Mouse (Mus musculus): Measurements from ENCODE around the gene Setd5. TPM values are rescaled to one million over a fixed set of nuclear protein-coding genes. Genes with fewer than 3 reads are reported as not detected.

Setd5 gene
- 63.9 and 64.1 TPM in 2 replicates for polyA plus RNA-seq (2016; fragmentation: Nextera tagmentation; extraction: Ambion mirVana)

DNA sequence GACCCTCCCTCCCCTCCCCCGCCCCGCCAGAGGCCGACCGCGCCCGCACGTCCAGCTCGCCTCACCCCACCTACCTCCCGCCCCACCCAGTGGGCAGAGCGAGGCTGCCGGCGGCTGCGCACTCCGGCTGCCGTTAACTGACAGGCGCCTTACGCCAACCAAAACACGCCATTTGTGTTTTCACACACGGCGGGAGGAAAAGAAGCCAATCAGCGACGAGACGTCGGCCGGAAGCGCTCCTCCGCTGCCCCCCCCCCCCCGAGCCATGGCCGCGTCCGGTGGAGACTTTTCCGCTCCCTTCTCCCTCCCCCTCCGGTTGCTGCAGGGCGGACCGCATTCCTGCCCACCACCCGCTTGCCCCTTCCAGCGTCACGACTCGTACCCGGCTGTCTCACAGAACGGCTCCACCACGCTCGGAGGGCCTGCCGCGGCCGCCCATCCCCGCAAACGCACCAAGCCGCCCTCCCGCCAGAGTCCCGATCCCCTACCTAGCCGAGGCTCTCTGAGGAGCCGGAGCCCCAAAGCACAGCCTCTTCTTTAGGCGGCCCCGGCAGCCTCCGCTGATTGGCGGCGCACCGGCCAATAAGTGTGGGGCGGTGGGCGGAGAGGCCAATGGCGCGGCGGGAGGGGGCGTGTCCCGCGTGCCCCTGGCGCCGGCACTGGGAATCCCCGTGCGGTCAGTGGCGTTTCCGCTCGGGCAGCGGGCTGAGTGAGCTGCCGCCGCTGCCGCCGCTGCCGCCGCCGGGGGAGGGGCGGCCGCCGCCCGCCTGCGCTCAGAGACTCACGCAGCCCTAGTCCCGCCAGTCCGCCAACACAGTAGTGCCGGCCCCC, at the start of gene Setd5:
Setd5 (plus strand) TSS at position 680 of the 831 bp plus-strand sequence.
- under 1% methylated on average over 56 of the region's 91 CpGs for WGBS
- no peaks in the 10 kb centered on the region for H3K9me3 ChIP-seq
- H3K4me3 ChIP-seq (replicated peaks) = peak within 1 kb of the TSS; percentile 88
- H3K36me3 ChIP-seq (replicated peaks) = no peaks in the 10 kb centered on the region; the same call in 1 of the 2 replicates
- H3K4me2 ChIP-seq = peak within 1 kb of the TSS; percentile 92
- peak within 1 kb of the TSS; percentile 100 for H3K27ac ChIP-seq
- peak; percentile 94 for ATAC-seq (ENCODE audit: low FRiP score)
- H3K9ac ChIP-seq = peak within 1 kb of the TSS; percentile 98
- no peaks in the 10 kb centered on the region for H3K27me3 ChIP-seq
- peaks cover 40% of the 10 kb centered on the region for H3K4me1 ChIP-seq

GRCm38 (mm10) chr6:113027446-113027845, 49.7 kb upstream of the Setd5 start:
- H3K4me2 ChIP-seq = no peak overlapping the region
- H3K27me3 ChIP-seq = 0 out of 2 replicates have a peak, but pooled peaks cover 3% of the 10 kb centered on the region
- no peaks in the 10 kb centered on the region for H3K36me3 ChIP-seq (replicated peaks)
- no peak overlapping the region for H3K4me3 ChIP-seq (replicated peaks)
- 10% methylated on average over 2 of the region's 2 CpGs for WGBS
- peaks cover 26% of the 10 kb centered on the region for H3K4me1 ChIP-seq
- peak; percentile 66 for ATAC-seq (ENCODE audit: low FRiP score)
- H3K27ac ChIP-seq = peak overlapping the region; percentile 26; the same call in 1 of the 2 replicates
- H3K9me3 ChIP-seq = no peaks in the 10 kb centered on the region
- no peak overlapping the region for H3K9ac ChIP-seq

- Histone ChIP-seq H3K27ac (no peak overlapping the region), H3K36me3 (replicated peaks) (no peaks in the 10 kb centered on the region), H3K9ac (no peak overlapping the region), H3K9me3 (no peaks in the 10 kb centered on the region), H3K27me3 (0 out of 2 replicates have a peak, but pooled peaks cover 3% of the 10 kb centered on the region), H3K4me3 (replicated peaks) (no peak overlapping the region), H3K4me2 (no peak overlapping the region), H3K4me1 (peaks cover 26% of the 10 kb centered on the region)
- ATAC-seq (ENCODE audit: low FRiP score) = no peak
- WGBS = 83% methylated on average over 3 of the region's 3 CpGs
Observed at GRCm38 (mm10) chr6:113029006-113029405, 48.2 kb upstream of the Setd5 start.

DNA sequence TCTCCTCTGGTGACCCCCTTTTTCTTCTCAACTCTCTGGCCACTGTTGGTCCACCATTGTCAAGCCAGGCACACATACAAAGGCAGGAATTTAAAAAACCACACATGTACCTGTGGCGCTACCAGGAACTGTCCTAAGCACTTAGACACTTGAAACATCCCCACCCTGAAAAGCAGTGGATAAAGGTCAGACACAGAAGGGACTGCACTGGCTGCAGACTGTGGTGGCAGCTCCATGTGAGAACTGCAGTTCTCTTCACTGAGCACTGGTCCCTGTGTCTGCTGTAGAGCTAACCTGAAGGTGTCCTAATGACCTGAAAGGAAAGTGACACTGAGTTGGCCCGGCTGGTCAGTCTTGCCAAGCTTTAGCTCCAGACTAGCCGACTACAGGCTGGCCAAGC, 46.6 kb upstream of the Setd5 start:
- Histone ChIP-seq H3K27me3 (0 out of 2 replicates have a peak, but pooled peaks cover 3% of the 10 kb centered on the region), H3K4me2 (no peak overlapping the region), H3K4me3 (replicated peaks) (no peak overlapping the region), H3K9me3 (no peaks in the 10 kb centered on the region), H3K36me3 (replicated peaks) (no peaks in the 10 kb centered on the region), H3K9ac (no peak overlapping the region), H3K4me1 (peaks cover 17% of the 10 kb centered on the region), H3K27ac (no peak overlapping the region)
- no peak for ATAC-seq (ENCODE audit: low FRiP score)
- WGBS = 93% methylated on average over 3 of the region's 3 CpGs

DNA sequence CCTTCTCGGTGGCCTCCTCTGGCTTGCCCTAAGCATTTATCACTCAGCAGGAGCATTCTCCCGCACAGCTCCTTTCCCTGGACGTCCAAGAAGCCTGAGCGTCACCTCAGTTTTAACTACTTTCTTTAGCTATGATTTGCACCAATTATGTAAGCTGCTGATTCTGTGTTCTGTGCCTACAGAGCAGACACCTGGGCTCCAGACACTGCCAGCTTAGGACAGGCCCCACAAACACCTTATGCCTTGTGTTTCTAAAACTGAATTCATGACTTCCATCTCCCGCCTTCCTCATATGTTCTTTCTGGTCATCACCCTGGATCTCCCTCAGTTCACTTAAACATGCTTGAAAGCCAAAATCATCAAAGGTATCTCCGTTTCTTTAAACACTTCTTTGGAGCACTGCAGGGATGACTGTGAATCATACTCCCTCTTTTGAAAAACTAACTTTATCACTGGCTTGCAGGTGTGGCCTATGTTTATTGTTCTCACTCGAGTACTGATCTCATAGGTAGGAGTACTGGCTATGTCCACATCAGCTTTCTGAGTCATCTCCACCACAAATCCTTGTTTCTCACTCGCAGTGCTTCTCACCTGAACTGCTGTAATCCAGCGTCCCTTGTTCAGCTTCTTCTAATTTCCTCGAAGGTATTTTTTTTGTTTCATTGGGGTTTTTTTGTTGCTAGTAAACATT, 46.0 kb upstream of the Setd5 start:
- no peaks in the 10 kb centered on the region for H3K36me3 ChIP-seq (replicated peaks)
- 87% methylated on average over 10 of the region's 10 CpGs for WGBS
- no peak for ATAC-seq (ENCODE audit: low FRiP score)
- H3K9ac ChIP-seq = no peak overlapping the region
- no peaks in the 10 kb centered on the region for H3K9me3 ChIP-seq
- no peak overlapping the region for H3K4me2 ChIP-seq
- no peak overlapping the region for H3K4me3 ChIP-seq (replicated peaks)
- H3K27ac ChIP-seq = no peak overlapping the region
- H3K4me1 ChIP-seq = peaks cover 12% of the 10 kb centered on the region
- H3K27me3 ChIP-seq = 0 out of 2 replicates have a peak, but pooled peaks cover 3% of the 10 kb centered on the region

- no peak for ATAC-seq (ENCODE audit: low FRiP score)
- Histone ChIP-seq H3K36me3 (replicated peaks) (no peaks in the 10 kb centered on the region), H3K9ac (no peak overlapping the region), H3K27me3 (0 out of 2 replicates have a peak, but pooled peaks cover 3% of the 10 kb centered on the region), H3K4me1 (peaks cover 6% of the 10 kb centered on the region), H3K27ac (no peak overlapping the region), H3K4me2 (no peak overlapping the region), H3K4me3 (replicated peaks) (no peak overlapping the region), H3K9me3 (no peaks in the 10 kb centered on the region)
- WGBS = 73% methylated on average over 3 of the region's 3 CpGs
Observed at GRCm38 (mm10) chr6:113032121-113032520, 45.0 kb upstream of the Setd5 start.

DNA sequence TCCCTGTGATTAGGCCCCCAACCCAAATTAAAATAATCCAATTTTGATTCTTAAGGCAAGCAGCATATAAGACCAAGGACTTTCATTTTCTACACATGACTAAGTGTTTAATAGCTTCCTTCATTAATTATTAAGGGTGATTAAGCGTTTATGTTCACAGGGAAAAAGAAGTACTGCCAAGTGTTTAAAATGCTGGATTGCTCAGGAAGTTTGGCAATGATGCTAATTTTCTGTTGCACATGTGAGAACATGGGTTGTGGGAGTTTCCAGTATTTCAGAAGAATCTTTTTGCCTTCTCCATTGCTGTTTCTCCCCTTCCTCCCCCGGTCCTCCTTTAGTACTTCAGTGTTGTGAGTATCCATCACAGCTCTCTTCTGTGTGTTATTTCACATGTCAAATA, 44.0 kb upstream of the Setd5 start:
- 98% methylated on average over 2 of the region's 2 CpGs for WGBS
- H3K9me3 ChIP-seq = no peaks in the 10 kb centered on the region
- no peak overlapping the region for H3K27ac ChIP-seq
- peaks cover 5% of the 10 kb centered on the region for H3K4me1 ChIP-seq
- H3K9ac ChIP-seq = no peak overlapping the region
- no peaks in the 10 kb centered on the region for H3K36me3 ChIP-seq (replicated peaks)
- no peak for ATAC-seq (ENCODE audit: low FRiP score)
- H3K4me3 ChIP-seq (replicated peaks) = no peak overlapping the region
- 0 out of 2 replicates have a peak, but pooled peaks cover 3% of the 10 kb centered on the region for H3K27me3 ChIP-seq
- no peak overlapping the region for H3K4me2 ChIP-seq

DNA sequence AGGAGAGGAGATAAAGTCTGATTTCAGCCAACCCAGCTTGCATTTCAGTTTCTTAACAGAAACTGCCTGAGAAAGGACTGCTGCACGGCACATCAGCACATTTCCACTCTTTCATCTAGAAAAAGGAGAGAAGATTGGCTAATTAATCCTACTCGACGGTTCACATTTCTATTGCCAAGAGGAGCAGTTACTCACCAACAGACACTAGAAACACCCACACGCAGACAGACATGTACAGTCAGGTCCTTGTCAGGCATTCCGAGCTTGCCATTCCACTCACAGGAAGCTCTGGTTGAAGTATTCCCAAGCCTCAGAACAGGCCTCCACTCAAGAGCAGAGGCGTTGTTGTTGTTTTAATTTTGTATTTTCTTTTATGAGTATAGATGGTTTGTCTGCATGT, 42.7 kb upstream of the Setd5 start:
- Histone ChIP-seq H3K27ac (no peak overlapping the region), H3K36me3 (replicated peaks) (no peaks in the 10 kb centered on the region), H3K9me3 (no peaks in the 10 kb centered on the region), H3K4me3 (replicated peaks) (no peak overlapping the region), H3K27me3 (0 out of 2 replicates have a peak, but pooled peaks cover 3% of the 10 kb centered on the region), H3K4me2 (no peak overlapping the region), H3K9ac (no peak overlapping the region), H3K4me1 (peaks cover 11% of the 10 kb centered on the region)
- 87% methylated on average over 6 of the region's 6 CpGs for WGBS
- no peak for ATAC-seq (ENCODE audit: low FRiP score)

DNA sequence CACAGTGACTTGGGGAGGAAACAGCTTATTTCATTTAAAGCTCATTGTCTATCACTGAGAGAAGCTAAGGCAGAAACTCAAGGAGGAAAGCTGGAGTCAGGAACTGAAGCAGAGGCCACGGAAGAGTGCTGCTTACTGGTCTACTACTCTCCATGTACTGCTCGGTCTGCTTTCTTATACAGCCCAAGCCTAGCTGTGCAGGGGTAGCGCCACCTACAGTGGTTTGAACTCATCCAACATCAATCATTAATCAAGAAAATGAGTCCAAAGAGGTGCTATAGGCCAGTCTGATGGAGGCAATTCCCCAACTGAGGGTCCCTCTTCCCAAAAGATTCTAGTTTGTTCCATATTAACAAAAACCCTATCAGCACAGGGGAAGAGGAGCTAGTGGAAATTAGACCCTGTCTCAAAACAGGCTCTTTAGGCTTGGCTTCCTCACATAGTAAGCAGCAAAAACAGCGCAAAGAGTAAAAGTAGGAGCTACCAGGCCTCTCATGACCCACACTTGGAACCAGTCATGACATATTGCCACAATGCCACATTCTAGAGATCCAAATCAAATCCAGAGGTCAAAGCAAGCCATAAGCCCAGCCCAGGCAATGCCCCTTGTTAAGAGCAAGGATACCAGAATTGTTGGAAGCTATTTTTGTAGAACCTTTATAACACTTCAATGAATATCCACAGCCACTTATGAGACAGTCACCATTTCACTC, 40.5 kb upstream of the Setd5 start:
- Histone ChIP-seq H3K27ac (no peak overlapping the region), H3K4me1 (peaks cover 11% of the 10 kb centered on the region), H3K4me3 (replicated peaks) (no peak overlapping the region), H3K9ac (no peak overlapping the region), H3K4me2 (no peak overlapping the region), H3K36me3 (replicated peaks) (no peaks in the 10 kb centered on the region), H3K9me3 (no peaks in the 10 kb centered on the region), H3K27me3 (no peaks in the 10 kb centered on the region)
- ATAC-seq (ENCODE audit: low FRiP score) = no peak
- WGBS = 63% methylated on average over 4 of the region's 4 CpGs

DNA sequence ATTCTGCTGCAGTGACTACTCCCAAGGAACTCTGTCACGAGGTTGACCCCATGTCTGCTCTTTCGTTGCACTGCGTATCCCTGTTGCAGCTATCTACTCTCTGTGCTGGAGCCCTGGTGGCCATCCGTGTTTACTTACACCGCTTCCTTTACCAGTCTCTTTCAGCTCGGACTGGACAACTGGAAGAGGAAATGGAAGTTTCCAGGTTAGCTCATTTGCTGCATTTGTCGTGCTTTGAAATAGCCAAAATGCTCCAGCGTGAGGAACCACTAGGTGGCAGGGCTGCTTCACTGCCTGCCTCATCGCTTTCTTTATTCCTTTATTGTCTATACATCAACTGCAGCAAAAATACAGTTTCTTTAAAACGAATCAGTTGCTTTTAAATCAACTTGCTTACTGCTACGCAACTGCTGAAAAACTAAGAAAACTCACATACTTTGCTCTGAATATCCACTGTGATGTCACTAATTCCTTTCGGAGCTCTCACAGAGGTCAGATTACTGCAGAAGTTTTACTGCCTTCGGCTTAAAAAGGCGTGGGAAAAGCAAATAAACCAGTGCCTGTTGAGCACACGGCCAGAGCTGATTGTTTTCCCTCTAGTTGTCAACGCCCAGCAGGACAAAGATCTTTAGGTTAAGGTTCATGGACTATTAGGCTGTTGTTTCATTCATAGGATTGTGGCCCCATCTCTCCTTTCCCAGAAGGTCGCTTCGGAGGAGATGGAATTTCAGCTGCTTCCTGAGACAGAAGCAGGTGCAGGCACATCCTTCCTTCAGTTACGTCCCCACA, 39.0 kb upstream of the Setd5 start:
- peak; percentile 63 for ATAC-seq (ENCODE audit: low FRiP score)
- Histone ChIP-seq H3K36me3 (replicated peaks) (no peaks in the 10 kb centered on the region), H3K4me1 (peaks cover 11% of the 10 kb centered on the region), H3K9ac (0 out of 2 replicates have a peak overlapping the region, but pooled peaks have one; percentile 21), H3K9me3 (no peaks in the 10 kb centered on the region), H3K4me3 (replicated peaks) (0 out of 2 replicates have a peak overlapping the region, but pooled peaks have one; percentile 16), H3K4me2 (peak overlapping the region; percentile 43), H3K27me3 (no peaks in the 10 kb centered on the region), H3K27ac (peak overlapping the region; percentile 51; the same call in 1 of the 2 replicates)
- 9% methylated on average over 19 of the region's 19 CpGs for WGBS

GRCm38 (mm10) chr6:113038735-113039058, 38.5 kb upstream of the Setd5 start:
- no peaks in the 10 kb centered on the region for H3K36me3 ChIP-seq (replicated peaks)
- peaks cover 11% of the 10 kb centered on the region for H3K4me1 ChIP-seq
- H3K27me3 ChIP-seq = no peaks in the 10 kb centered on the region
- WGBS = 50% methylated on average over 5 of the region's 5 CpGs
- H3K27ac ChIP-seq = peak overlapping the region; percentile 51; the same call in 1 of the 2 replicates
- peak overlapping the region; percentile 43 for H3K4me2 ChIP-seq
- H3K9me3 ChIP-seq = no peaks in the 10 kb centered on the region
- ATAC-seq (ENCODE audit: low FRiP score) = 0 out of 2 replicates have a peak, but pooled peaks have one; percentile 23
- H3K9ac ChIP-seq = no peak overlapping the region
- H3K4me3 ChIP-seq (replicated peaks) = 0 out of 2 replicates have a peak overlapping the region, but pooled peaks have one; percentile 16

Measured in forebrain, embryonic 12.5 days (tissue).